Mouse (Mus musculus) heart, adult 9 months (tissue): ENCODE data around the gene Il10ra.

Experiments used
- DNase-seq, 2 experiments: peaks; one replicate each; pipeline ENCODE4 v3.0.0; 2022; ENCODE audit warnings: low spot score in 2 of 2

Il10ra gene

GRCm38 (mm10) chr9:45268597-45269325, at the start of gene Il10ra:
Gene Il10ra (minus strand): TSS chr9:45269149.
- peak in 1 of 2 experiments; percentile 29 for DNase-seq

GRCm38 (mm10) chr9:45317635-45318034, 48.7 kb upstream of the Il10ra start:
- DNase-seq = no peak

GRCm38 (mm10) chr9:45313913-45314312, 45.0 kb upstream of the Il10ra start:
- no peak for DNase-seq

- no peak for DNase-seq
These were observed 42.9 kb upstream of the Il10ra start for GRCm38 (mm10) chr9:45311858-45312257.

- DNase-seq = no peak
These were observed 39.6 kb upstream of the Il10ra start for GRCm38 (mm10) chr9:45308521-45308920.

GRCm38 (mm10) chr9:45306746-45307410, 37.9 kb upstream of the Il10ra start:
- no peak for DNase-seq

- DNase-seq = no peak
These were observed 32.8 kb upstream of the Il10ra start for GRCm38 (mm10) chr9:45301771-45302170.

- peak; percentile 91 to 94 for DNase-seq
These were observed 31.6 kb upstream of the Il10ra start for GRCm38 (mm10) chr9:45300422-45301104.

GRCm38 (mm10) chr9:45299231-45300006, 30.5 kb upstream of the Il10ra start:
- peak; percentile 45 to 61 for DNase-seq

GRCm38 (mm10) chr9:45294210-45295011, 25.5 kb upstream of the Il10ra start:
- no peak for DNase-seq

- no peak for DNase-seq
These were observed 22.7 kb upstream of the Il10ra start for GRCm38 (mm10) chr9:45291481-45292168.

GRCm38 (mm10) chr9:45282466-45282865, 13.5 kb upstream of the Il10ra start:
- DNase-seq = no peak

GRCm38 (mm10) chr9:45280891-45281290, 11.9 kb upstream of the Il10ra start:
- DNase-seq = no peak

GRCm38 (mm10) chr9:45280059-45280458, 11.1 kb upstream of the Il10ra start:
- no peak for DNase-seq

GRCm38 (mm10) chr9:45274635-45275034, 5.7 kb upstream of the Il10ra start:
- DNase-seq = peak in 1 of 2 experiments; percentile 49

- DNase-seq = no peak
These were observed 5.3 kb upstream of the Il10ra start for GRCm38 (mm10) chr9:45274218-45274617.

GRCm38 (mm10) chr9:45272213-45272612, 3.3 kb upstream of the Il10ra start:
- peak in 1 of 2 experiments; percentile 34 for DNase-seq

- DNase-seq = no peak
These were observed 870 bp downstream of the Il10ra start for GRCm38 (mm10) chr9:45268079-45268478.

GRCm38 (mm10) chr9:45267099-45267498, 1.9 kb downstream of the Il10ra start:
- no peak for DNase-seq

- no peak for DNase-seq
These were observed 7.1 kb downstream of the Il10ra start for GRCm38 (mm10) chr9:45261872-45262271.
